Mouse (Mus musculus) left cerebral cortex, postnatal 25 days (tissue): ENCODE measurements around the gene Higd1a. TPM values are rescaled to one million over a fixed set of nuclear protein-coding genes. Genes with fewer than 3 reads are reported as not detected.

ENCODE experiments used
- DNase-seq, 2 experiments: peaks; one replicate each; pipeline ENCODE4 v3.0.0; 2022; ENCODE audit warnings: low spot score in 2 of 2, mixed read lengths in 1 of 2
- intact Hi-C: fragments of 180-260 bp; cut with DNase I; formaldehyde crosslinking; loops from one replicate; pipeline ENCODE4 v1.15.1; 2025
- total RNA-seq, 2 experiments: library from RNA; stranded (reverse); gene quantifications; 2 replicates each; pipeline ENCODE4 v1.2.3; 2021

Higd1a gene
- total RNA-seq, 2 experiments from 2014 or later: 94.1 to 99.6 TPM

DNA sequence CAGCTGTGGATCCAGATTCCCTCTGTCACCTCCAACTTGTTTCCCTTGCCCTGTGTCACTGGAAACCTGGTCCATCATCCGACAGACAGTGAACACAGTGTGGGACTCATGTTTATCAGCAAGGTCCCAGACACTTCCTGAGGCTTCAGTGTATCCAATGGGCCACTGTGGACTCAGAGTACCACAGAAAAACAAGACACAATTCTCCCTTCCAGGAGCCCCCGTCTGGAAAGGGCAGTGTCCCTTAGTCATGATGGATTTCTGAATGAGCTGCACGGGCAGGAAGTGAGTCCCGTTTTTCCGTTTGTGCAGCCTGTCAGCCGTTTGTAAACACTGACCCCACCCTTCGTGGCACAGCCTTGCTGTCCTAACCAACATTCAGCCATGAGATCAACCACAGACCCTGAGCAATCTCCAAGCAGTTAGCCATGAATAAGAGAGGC, 23.9 kb upstream of the Higd1a start:
- intact Hi-C loops: no loop called here
- DNase-seq: no peak

- intact Hi-C loops: loop anchor here (2.0 kb wide), 2 partner anchors 48 to 104 kb away; no protein-coding TSS in a partner anchor
- DNase-seq: peak in 1 of 2 experiments; percentile 70
Measured at GRCm38 (mm10) chr9:121881301-121881700, 23.1 kb upstream of the Higd1a start.

DNA sequence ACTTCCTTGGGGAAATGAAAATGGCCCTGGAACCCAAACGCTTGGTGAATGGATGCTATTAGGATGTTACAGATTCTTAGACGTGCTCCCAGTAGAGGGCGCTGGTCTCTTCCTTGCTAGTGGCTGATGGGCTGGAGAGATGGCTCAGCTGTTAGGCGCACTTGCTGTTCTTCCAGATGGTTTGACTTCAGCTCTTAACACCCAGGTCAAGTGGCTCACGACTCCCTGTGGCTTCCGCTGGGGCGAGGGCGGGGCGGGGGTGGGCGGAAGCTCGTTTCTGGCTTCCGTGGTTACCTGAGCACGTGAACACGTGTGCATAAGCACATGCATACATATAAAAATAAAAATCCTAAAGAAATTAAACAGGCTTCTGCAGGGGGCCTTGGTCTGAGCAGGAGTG, 22.7 kb upstream of the Higd1a start:
- intact Hi-C loops: loop anchor here (2.0 kb wide), 2 partner anchors 48 to 104 kb away; no protein-coding TSS in a partner anchor
- DNase-seq: peak; percentile 56 to 74

DNA sequence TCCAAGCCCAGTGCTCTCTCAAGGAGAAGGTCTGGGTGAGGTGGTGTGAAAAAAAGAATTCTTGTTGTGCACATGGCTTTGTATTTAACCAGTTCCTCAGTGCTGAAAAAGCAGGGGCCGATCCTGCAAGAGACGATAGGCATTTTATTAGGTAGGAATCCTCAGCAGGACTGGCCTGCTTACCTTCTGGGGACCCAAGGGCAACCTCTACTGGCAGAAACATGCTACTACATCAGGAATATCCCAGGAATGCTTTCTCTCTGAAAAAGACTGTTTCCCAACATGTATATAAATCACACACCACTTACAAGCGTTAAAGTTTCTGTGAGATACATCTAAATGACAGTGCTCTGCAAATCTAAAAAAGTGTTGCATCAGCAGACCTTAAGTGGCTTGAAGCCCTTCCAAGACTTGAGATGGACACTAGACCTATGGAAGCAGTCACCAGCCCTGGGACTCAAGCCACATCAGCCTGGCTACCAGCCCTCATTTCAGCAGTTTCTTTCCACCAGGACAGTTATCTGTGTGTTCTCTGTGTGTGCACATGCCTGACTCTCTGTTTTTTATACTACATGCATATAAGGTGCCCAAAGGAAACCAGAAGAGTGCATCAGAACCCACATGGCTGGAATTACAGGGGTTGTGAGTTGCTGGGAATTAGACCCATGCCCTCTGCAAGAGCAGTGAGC, 19.0 kb upstream of the Higd1a start:
- DNase-seq: peak; percentile 72 to 85
- intact Hi-C loops: loop anchor here (5.0 kb wide), 1 partner anchor 45 kb away; no protein-coding TSS in a partner anchor

DNA sequence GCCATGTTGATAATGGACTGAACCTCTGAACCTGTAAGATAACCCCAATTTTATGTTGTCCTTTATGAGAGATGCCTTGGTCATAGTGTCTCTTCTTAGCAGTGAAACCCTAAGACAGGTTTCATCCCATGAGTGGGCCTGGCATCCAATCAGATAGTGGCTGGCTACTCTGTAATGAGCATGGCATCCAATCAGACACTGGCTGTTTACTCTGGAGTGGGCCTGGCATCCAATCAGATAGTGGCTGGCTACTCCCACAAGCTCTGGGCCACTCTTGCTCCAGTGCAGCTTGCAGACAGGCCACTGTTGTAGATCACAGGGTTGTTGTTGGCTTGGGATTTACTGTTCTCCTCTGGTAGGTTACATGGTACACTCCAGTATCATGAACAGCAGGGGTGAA, 15.4 kb upstream of the Higd1a start:
- intact Hi-C loops: no loop called here
- no peak for DNase-seq

DNA sequence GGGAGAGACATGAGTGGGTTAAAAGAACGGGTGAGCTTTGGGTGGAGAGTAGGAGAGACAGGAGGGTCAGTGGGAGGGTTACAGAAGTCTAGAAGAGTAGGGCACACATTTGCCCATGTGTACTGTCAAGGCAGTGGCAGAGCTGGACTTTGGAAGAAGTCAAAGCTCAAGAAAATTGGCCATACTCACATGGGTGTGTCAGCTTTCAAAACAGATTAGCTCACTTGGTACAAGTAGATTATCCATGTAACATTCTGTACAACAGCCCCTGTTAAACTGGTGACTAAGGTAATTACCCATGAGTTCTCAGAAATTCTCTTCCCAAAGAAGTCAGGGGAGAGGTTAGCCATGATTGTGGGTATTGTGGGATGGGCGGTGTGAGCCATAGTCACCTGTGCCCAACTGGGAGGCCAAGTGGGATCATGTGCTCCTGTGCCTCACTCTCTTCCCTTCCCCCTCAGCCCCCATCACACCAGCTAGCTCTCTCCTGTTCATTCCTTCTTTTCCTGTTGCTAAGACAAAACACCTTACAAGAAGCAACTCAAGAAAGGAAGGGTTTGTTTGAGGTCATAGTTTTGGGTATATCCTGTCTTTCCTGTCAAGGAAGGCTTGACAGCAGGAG, 14.0 kb upstream of the Higd1a start:
- intact Hi-C loops: no loop called here
- DNase-seq: no peak

DNA sequence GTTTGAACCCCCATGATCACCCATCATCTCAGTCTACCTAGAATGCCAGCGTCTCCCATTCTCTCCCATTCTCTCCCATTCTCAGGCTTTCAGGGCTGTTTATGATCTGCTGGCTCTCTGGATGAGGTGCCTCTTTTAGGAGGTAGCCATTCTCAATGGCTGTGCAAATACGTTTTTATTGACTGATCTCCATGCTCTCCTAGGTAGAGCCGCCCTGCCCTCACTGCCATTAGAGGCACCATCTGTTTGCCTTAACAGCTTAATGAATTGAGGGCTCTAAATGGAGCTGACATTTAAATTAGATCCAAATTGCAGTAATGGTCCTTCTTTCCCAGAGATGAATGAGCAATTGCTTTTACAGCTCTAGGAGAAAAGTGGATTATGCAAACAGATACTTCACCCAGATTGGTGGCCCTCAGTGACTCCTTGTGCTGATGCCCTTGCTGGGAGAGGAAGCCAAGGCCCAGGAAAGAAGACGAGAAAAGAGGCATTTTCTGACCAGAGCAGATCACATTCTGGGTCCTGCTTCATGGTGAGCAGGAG, 11.9 kb upstream of the Higd1a start:
- no peak for DNase-seq
- intact Hi-C loops: no loop called here

DNA sequence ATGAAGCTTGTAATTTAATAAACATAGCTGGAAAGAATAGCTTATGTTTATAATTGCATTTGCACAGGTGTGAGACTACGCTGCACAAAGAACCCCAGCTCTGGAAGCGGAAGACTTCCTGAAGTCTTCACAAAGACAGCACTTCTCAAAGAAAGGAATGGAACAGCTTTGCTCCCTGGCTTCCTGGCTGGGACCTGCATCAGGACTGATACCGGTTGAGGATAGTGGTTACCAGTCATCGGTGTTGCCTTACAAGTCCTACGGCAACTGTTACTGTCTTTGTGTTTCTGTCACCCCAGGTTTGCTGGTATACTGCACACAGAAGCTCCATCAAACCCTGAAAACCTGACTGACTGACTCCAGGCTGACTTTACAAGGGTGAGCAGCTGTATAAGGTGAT, 11.3 kb upstream of the Higd1a start:
- DNase-seq: no peak
- intact Hi-C loops: no loop called here

- intact Hi-C loops: no loop called here
- no peak for DNase-seq
Measured at GRCm38 (mm10) chr9:121868236-121868635, 10.1 kb upstream of the Higd1a start.

- DNase-seq: no peak
Measured at GRCm38 (mm10) chr9:121867632-121868031, 9.5 kb upstream of the Higd1a start.

DNA sequence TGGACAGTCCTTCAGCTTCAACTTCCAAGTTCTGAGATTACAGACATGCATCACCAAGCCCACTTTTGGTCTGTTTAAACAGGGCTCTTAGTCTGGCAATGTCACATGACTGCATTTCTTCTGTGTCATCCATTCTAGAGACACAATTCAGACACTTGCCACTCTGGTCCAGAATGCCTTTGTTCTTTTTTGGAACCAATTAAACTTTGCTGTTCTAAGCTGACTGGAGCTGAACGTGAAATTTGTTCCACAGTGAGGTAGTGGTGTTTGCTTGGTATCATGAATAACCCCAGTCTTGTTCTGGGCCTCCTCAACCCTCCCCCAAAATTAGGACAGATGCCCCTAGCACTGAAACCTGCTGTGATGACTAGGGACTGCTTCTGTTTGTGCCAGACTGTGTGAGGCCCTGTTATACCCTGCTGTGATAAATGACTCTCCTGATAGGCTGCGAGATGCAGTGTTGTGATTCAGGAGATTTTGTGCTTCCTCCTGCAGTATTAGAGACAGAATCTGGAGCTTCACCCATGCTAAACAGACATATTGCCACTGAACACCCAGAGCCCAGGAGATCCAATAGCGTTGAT, 7.4 kb upstream of the Higd1a start:
- no peak for DNase-seq
- intact Hi-C loops: no loop called here

More at GRCm38 (mm10) chr9:121867632-121868031, 9.5 kb upstream of the Higd1a start:
- intact Hi-C loops: no loop called here

GRCm38 (mm10) chr9:121864837-121865236, 6.7 kb upstream of the Higd1a start:
- DNase-seq: no peak
- intact Hi-C loops: no loop called here

DNA sequence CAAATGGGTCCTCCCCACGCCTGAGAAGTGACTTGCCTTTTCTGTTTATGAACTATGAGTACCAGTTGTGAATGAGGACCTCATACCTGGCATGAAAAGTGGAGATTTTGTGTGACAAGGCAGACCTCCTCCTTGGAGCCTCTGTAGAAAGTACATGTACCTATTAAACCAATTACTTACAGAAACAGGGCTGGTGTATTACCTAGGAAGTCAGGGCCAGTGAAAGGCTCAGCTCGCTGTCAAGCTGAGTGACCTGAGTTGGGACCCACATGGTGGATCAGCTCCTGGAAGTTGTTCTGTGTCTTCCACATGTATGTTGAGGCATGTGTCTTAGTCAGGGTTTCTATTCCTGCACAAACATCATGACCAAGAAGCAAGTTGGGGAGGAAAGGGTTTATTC, 2.8 kb upstream of the Higd1a start:
- DNase-seq: no peak
- intact Hi-C loops: no loop called here

- DNase-seq: no peak
- intact Hi-C loops: no loop called here
Measured at GRCm38 (mm10) chr9:121859345-121859744, 1.2 kb upstream of the Higd1a start.

- DNase-seq: peak; percentile 98 to 99
- intact Hi-C loops: no loop called here
Measured at GRCm38 (mm10) chr9:121857474-121858152, 549 bp downstream of the Higd1a start.

DNA sequence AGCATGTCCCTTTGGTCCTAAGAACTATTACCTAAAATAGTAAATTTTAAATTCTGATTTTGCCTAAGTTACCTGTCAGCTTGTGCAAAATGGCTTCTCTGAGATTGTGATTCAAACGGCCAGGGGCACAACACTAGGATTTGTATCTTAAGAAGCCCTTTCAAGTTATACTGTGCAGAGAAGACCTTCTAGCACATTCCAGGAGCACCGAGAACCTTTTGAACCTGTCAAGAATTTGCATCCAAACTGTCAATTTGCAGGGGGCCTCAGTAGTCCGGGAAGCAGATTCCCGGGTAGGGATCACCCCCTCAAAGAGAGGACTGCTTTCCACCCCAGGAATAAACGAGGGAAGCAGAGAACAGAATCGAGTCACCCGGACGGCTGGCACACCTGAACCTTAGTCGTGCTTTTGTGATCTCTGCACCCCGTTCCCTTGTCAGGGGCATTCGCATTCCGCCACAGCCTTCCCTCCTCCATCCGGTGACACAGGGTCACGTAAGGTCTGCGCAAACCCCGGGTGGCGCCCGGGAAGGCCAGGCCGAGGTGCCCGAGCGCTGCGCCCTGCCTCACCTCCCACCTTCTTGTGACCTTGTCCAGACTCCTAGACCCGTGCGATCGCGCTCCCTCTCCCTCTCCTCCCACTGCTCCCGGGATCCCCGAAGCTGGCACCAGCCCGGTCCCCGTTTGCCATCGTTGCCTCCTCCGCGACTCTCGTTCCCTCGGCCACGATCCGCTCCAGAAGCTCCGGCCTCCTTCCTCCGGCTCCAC, 1.3 kb downstream of the Higd1a start:
- intact Hi-C loops: no loop called here
- DNase-seq: no peak

DNA sequence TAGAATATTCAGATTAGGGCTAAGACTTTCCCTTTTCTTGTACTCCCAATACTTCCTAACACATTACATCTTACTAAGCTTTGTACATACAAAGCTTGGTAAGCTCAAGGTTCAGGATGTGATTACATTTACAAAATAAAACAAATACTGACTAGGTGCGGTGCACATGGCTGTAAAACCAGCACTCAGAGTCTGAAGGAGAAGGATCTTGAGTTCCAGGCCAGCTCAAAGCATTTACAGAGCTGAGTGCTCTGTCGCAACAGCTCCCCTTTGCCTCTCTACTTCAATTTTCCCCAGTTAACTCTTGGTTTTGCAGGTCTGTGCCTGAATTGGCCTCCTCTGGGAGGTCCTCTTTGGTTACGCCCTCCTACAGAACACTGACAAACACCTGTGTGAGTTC, 3.9 kb downstream of the Higd1a start:
- no peak for DNase-seq
- intact Hi-C loops: no loop called here

GRCm38 (mm10) chr9:121847842-121848241, 10.3 kb downstream of the Higd1a start:
- no peak for DNase-seq
- intact Hi-C loops: loop anchor here (2.0 kb wide), 1 partner anchor 137 kb away; no protein-coding TSS in a partner anchor

GRCm38 (mm10) chr9:121847138-121847537, 11.0 kb downstream of the Higd1a start:
- DNase-seq: no peak
- intact Hi-C loops: loop anchor here (2.0 kb wide), 1 partner anchor 138 kb away; no protein-coding TSS in a partner anchor
